9 mouse cellular contexts compared by ENCODE assay signal in the genomic region with DNA sequence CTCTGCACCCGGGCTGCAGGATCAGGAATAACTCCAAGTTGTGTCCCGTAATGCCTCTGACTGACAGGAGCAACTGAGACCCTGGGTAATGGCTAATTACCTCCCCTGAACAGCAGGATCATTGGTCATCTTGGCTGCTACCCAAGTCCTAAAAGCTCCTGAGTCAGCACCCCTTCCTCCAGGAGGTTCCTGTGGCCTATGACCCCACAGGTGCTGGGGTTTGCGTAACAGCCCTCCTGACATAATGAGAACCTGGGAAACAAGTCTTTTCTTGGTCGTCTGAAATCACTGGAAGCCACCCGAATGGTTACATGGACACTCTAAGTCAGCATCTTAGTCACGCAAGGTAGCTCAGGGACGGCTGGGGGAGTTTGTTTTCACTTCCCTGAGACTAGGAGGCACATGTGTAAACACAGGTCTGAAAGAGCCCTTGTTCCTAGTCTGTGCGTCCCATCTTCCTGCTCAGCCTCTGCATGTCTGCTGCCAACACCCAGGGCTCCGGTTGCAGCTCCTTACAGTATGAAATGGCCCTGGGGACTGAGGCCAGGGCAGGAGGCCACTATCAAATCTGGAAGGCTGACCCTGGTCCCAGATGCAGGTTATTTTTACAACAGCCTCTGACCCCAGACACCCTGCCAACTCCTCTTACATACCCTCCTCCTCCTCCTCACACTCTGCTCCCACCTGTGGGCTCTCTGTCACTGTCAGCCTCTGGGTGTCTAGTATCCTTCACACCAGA.
DNase-seq lines count a peak whose midpoint lies in the region; ATAC-seq lines count a peak whose summit lies in the region.
"Had no signal": no experiment of that assay in that cellular context is flagged by ENCODE, and none has a peak within 500 bp of the region (broad histone marks: within the 10 kb centered on the region; RNA-seq: fewer than 3 reads in every experiment).

No protein-coding gene starts in this region.

- no peaks in the 10 kb centered on the region for H3K27me3 ChIP-seq in limb, embryonic 11.5 days (ENCODE audit: control insufficient read depth, insufficient read depth, low read length)
- H3K27me3 ChIP-seq: forebrain, embryonic 13.5 days; megakaryocyte, embryonic 14.5 days had no signal

- no peak overlapping the region for H3K27ac ChIP-seq in limb, embryonic 11.5 days (replicated peaks; ENCODE audit: low read depth, low read length)
- H3K27ac ChIP-seq: forebrain, embryonic 13.5 days had no signal

- ATAC-seq in limb, embryonic 11.5 days (ENCODE audit: insufficient number of reproducible peaks, low FRiP score, low TSS enrichment, low read depth), result peak; percentile 39; the same call in 1 of the 2 replicates
- ATAC-seq: forebrain, embryonic 13.5 days had no signal

- no peaks in the 10 kb centered on the region for H3K36me3 ChIP-seq in limb, embryonic 11.5 days (ENCODE audit: control insufficient read depth, insufficient read depth, low read length)

- peaks cover 19% of the 10 kb centered on the region for H3K4me1 ChIP-seq in limb, embryonic 11.5 days (ENCODE audit: control insufficient read depth, insufficient read depth, low read length)
- H3K4me1 ChIP-seq: forebrain, embryonic 13.5 days had no signal

- H3K9me3 ChIP-seq in limb, embryonic 11.5 days (ENCODE audit: control insufficient read depth, low read length), result no peaks in the 10 kb centered on the region
- H3K9me3 ChIP-seq: forebrain, embryonic 13.5 days had no signal

- intact Hi-C loops in gastrocnemius, postnatal 14 days (cut with DNase I; ENCODE audit: low total_unique reads), result no loop called here

- 37% methylated on average over 9 of the region's 9 CpGs for WGBS in limb, embryonic 11.5 days

- H3K9ac ChIP-seq in limb, embryonic 11.5 days (ENCODE audit: low read length), result no peak overlapping the region
- H3K9ac ChIP-seq: forebrain, embryonic 13.5 days had no signal

- H3K4me3 ChIP-seq in limb, embryonic 11.5 days (ENCODE audit: low read depth, low read length), result no peak overlapping the region
- H3K4me3 ChIP-seq: forebrain, embryonic 13.5 days; megakaryocyte, embryonic 14.5 days had no signal

- peak; percentile 33 for DNase-seq in urinary bladder, postnatal 14 days (ENCODE audit: low spot score)
- no peak for DNase-seq in urinary bladder, postnatal 4 days (ENCODE audit: low spot score in 2 of 2)
- peak; percentile 69 for DNase-seq in gastrocnemius, postnatal 14 days
- DNase-seq in limb, embryonic 11.5 days (ENCODE audit: low spot score), result peak; percentile 32
- DNase-seq in spleen, adult 18-20 months, result no peak
- no peak for DNase-seq in cerebellum, postnatal 4 days (ENCODE audit: low spot score in 2 of 2)
- no peak for DNase-seq in right cerebral cortex, postnatal 10 days (ENCODE audit: low spot score in 2 of 2)

- no peak overlapping the region for H3K4me2 ChIP-seq in limb, embryonic 11.5 days (ENCODE audit: low read depth, severe bottlenecking)
- H3K4me2 ChIP-seq: forebrain, embryonic 13.5 days had no signal

Comparison
In these comparisons a context has a peak if more than half of its experiments do, and no peak if none do; other contexts are left out.
1. DNase-seq: peak in urinary bladder, postnatal 14 days (single experiment), gastrocnemius, postnatal 14 days (single experiment) and limb, embryonic 11.5 days (single experiment); none in urinary bladder, postnatal 4 days (0 of 2), spleen, adult 18-20 months (0 of 2), cerebellum, postnatal 4 days (0 of 2) and right cerebral cortex, postnatal 10 days (0 of 2).